Mouse (Mus musculus): ENCODE results near the gene Ehmt1. TPM values are rescaled to one million over a fixed set of nuclear protein-coding genes. Genes with fewer than 3 reads are reported as not detected.
"Not testable (repeated sequence)": the region's sequence is repeated elsewhere in the genome, so short reads cannot be mapped to it uniquely, and the experiment has no call there.

Ehmt1 gene
- polyA plus RNA-seq (2015; fragmentation: Nextera tagmentation; extraction: Ambion mirVana): 51.7 and 56.0 TPM in 2 replicates

GRCm38 (mm10) chr2:24918930-24919838 lies at the start of gene Ehmt1:
Ehmt1 (minus strand) TSS chr2:24919614.
- Histone ChIP-seq H3K27ac (ENCODE audit: low read length) (peak within 1 kb of the TSS; percentile 94), H3K4me3 (ENCODE audit: low read length) (peak within 1 kb of the TSS; percentile 89), H3K27me3 (replicated peaks; ENCODE audit: control insufficient read depth, insufficient read depth, low read length) (no peaks in the 10 kb centered on the region), H3K4me2 (ENCODE audit: low read depth, low read length) (peak within 1 kb of the TSS; percentile 69), H3K4me1 (ENCODE audit: control insufficient read depth, insufficient read depth, low read length) (peaks cover 7% of the 10 kb centered on the region), H3K36me3 (ENCODE audit: control insufficient read depth, insufficient read depth, low read length) (no peaks in the 10 kb centered on the region), H3K9me3 (ENCODE audit: control insufficient read depth, low read length) (no peaks in the 10 kb centered on the region), H3K9ac (ENCODE audit: low read depth, low read length) (peak within 1 kb of the TSS; percentile 97)
- peak; percentile 98 for ATAC-seq
- under 1% methylated on average over 107 of the region's 112 CpGs for WGBS

GRCm38 (mm10) chr2:24962304-24963000 lies 43.0 kb upstream of the Ehmt1 start, which contains the start of gene Dph7:
Dph7 (plus strand) TSS chr2:24962400.
- Histone ChIP-seq H3K4me1 (ENCODE audit: control insufficient read depth, insufficient read depth, low read length) (peaks cover 9% of the 10 kb centered on the region), H3K9ac (ENCODE audit: low read depth, low read length) (peak within 1 kb of the TSS; percentile 91), H3K4me3 (ENCODE audit: low read length) (peak within 1 kb of the TSS; percentile 88), H3K9me3 (ENCODE audit: control insufficient read depth, low read length) (no peaks in the 10 kb centered on the region), H3K36me3 (ENCODE audit: control insufficient read depth, insufficient read depth, low read length) (peaks cover 12% of the 10 kb centered on the region), H3K27me3 (replicated peaks; ENCODE audit: control insufficient read depth, insufficient read depth, low read length) (no peaks in the 10 kb centered on the region), H3K4me2 (ENCODE audit: low read depth, low read length) (peak within 1 kb of the TSS; percentile 72), H3K27ac (ENCODE audit: low read length) (no peak within 1 kb of the TSS)
- ATAC-seq: peak; percentile 96
- under 1% methylated on average over 28 of the region's 28 CpGs for WGBS

- H3K9me3 ChIP-seq (ENCODE audit: control insufficient read depth, low read length): no peaks in the 10 kb centered on the region
- H3K4me3 ChIP-seq (ENCODE audit: low read length): no peak overlapping the region
- no peak for ATAC-seq
- peaks cover 9% of the 10 kb centered on the region for H3K4me1 ChIP-seq (ENCODE audit: control insufficient read depth, insufficient read depth, low read length)
- 26% methylated on average over 3 of the region's 3 CpGs for WGBS
- H3K9ac ChIP-seq (ENCODE audit: low read depth, low read length): no peak overlapping the region
- H3K4me2 ChIP-seq (ENCODE audit: low read depth, low read length): no peak overlapping the region
- H3K36me3 ChIP-seq (ENCODE audit: control insufficient read depth, insufficient read depth, low read length): peaks cover 11% of the 10 kb centered on the region
- H3K27ac ChIP-seq (ENCODE audit: low read length): no peak overlapping the region
- no peaks in the 10 kb centered on the region for H3K27me3 ChIP-seq (replicated peaks; ENCODE audit: control insufficient read depth, insufficient read depth, low read length)
These were observed 41.5 kb upstream of the Ehmt1 start for GRCm38 (mm10) chr2:24960910-24961309.

DNA sequence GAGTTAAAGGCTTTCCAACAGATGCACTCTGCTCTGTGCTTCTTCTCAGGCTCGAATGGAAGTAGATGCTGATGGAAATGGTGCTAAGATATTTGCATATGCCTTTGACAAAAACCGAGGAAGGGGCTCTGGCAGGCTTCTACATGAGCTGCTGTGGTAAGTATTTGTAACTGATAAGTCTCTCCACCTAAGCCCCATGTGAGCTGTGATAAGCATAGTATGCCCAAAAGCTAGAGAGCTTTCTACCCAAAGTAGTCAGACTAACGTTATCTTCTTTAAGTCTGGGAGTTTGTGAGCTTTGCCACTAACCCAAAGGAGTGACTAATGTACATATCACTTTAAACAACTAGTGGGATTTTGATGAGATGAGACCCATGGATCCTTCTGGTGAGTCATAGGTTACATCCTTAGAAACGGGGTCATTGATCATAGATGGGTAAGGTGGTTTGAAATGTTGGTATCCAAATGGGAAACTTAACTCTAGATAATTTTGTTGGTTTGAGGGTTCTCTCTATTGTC lies 33.2 kb upstream of the Ehmt1 start:
- no peak overlapping the region for H3K27ac ChIP-seq (ENCODE audit: low read length)
- H3K9me3 ChIP-seq (ENCODE audit: control insufficient read depth, low read length): no peaks in the 10 kb centered on the region
- ATAC-seq: no peak
- 84% methylated on average over 4 of the region's 4 CpGs for WGBS
- no peaks in the 10 kb centered on the region for H3K27me3 ChIP-seq (replicated peaks; ENCODE audit: control insufficient read depth, insufficient read depth, low read length)
- no peak overlapping the region for H3K4me2 ChIP-seq (ENCODE audit: low read depth, low read length)
- no peak overlapping the region for H3K9ac ChIP-seq (ENCODE audit: low read depth, low read length)
- peaks cover 12% of the 10 kb centered on the region for H3K4me1 ChIP-seq (ENCODE audit: control insufficient read depth, insufficient read depth, low read length)
- no peak overlapping the region for H3K4me3 ChIP-seq (ENCODE audit: low read length)
- peaks cover 14% of the 10 kb centered on the region; the same call in 1 of the 2 replicates for H3K36me3 ChIP-seq (ENCODE audit: control insufficient read depth, insufficient read depth, low read length)

DNA sequence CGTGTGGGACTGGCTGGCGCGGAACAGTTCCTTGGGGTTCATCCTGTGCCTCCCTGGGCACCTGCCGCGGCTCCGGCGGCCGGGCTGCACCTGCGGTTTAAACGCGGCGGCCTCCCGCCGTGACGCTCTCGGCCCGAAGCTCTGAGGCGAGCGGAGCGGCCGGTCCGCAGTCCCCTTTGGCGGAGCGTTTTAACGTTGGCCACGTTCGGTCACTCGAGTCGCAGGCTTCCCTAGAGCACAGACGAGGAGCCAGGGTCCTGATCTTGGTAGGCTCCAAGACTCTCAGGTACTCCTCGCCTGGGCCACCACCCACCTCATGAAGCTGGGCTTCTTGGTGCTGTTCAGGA lies 30.7 kb upstream of the Ehmt1 start:
- no peaks in the 10 kb centered on the region for H3K27me3 ChIP-seq (replicated peaks; ENCODE audit: control insufficient read depth, insufficient read depth, low read length)
- peak overlapping the region; percentile 98 for H3K4me3 ChIP-seq (ENCODE audit: low read length)
- H3K27ac ChIP-seq (ENCODE audit: low read length): peak overlapping the region; percentile 60
- ATAC-seq: no peak
- H3K36me3 ChIP-seq (ENCODE audit: control insufficient read depth, insufficient read depth, low read length): peaks cover 9% of the 10 kb centered on the region; the same call in 1 of the 2 replicates
- no peaks in the 10 kb centered on the region for H3K9me3 ChIP-seq (ENCODE audit: control insufficient read depth, low read length)
- WGBS: 0% methylated on average over 31 of the region's 31 CpGs
- peak overlapping the region; percentile 94 for H3K9ac ChIP-seq (ENCODE audit: low read depth, low read length)
- H3K4me1 ChIP-seq (ENCODE audit: control insufficient read depth, insufficient read depth, low read length): peaks cover 12% of the 10 kb centered on the region
- peak overlapping the region; percentile 90 for H3K4me2 ChIP-seq (ENCODE audit: low read depth, low read length)

DNA sequence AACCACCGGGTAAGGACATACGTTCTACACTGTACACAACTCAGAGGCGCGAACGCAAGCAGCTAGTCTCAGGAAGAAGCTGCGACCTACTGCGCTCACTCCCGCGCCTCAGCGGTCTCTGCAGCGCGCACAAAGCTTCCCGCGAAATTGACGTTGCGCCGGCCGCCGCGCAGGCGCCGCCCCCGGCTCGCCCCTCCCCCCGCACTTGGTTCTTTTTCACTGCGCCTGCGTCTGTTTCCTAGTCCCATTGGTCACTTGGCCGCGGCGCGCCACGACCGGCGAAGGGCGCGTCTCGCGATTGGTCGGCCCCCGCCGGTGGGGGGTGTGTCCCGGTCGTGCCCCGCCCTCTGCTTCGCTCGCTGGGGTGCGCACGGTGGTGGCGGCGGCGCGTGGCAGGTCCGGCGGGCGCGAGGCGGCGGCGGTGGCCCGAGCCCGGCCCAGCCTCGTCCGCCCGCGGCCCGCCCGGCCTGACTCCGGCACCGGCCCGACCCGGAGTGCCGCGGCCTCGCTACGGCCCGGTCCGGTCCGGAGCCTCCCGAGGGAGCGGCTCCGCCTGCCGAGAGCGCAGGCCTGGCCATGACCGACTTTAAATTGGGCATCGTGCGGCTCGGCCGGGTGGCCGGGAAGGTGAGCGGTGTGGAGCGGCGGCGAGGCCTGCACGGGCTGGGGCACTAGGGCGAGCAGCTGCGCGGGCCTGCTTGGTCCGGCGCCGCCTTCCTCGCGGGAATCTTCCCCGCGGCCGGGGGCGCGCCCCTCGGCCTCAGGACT lies 30.2 kb upstream of the Ehmt1 start, which contains the start of gene Zmynd19:
Gene Zmynd19, plus strand, starts transcription at position 372 of the 768 bp plus-strand sequence.
- Histone ChIP-seq H3K9ac (ENCODE audit: low read depth, low read length) (peak within 1 kb of the TSS; percentile 94), H3K27ac (ENCODE audit: low read length) (peak within 1 kb of the TSS; percentile 60), H3K4me3 (ENCODE audit: low read length) (peak within 1 kb of the TSS; percentile 98), H3K4me1 (ENCODE audit: control insufficient read depth, insufficient read depth, low read length) (peaks cover 12% of the 10 kb centered on the region), H3K4me2 (ENCODE audit: low read depth, low read length) (peak within 1 kb of the TSS; percentile 90), H3K9me3 (ENCODE audit: control insufficient read depth, low read length) (no peaks in the 10 kb centered on the region), H3K36me3 (ENCODE audit: control insufficient read depth, insufficient read depth, low read length) (peaks cover 6% of the 10 kb centered on the region; the same call in 1 of the 2 replicates), H3K27me3 (replicated peaks; ENCODE audit: control insufficient read depth, insufficient read depth, low read length) (no peaks in the 10 kb centered on the region)
- under 1% methylated on average over 76 of the region's 108 CpGs for WGBS
- ATAC-seq: peak; percentile 99

GRCm38 (mm10) chr2:24944304-24944703 lies 24.9 kb upstream of the Ehmt1 start:
- not testable (repeated sequence) for H3K27ac ChIP-seq (ENCODE audit: low read length); H3K4me3 ChIP-seq (ENCODE audit: low read length); H3K4me1 ChIP-seq (ENCODE audit: control insufficient read depth, insufficient read depth, low read length); ATAC-seq; H3K27me3 ChIP-seq (replicated peaks; ENCODE audit: control insufficient read depth, insufficient read depth, low read length); H3K36me3 ChIP-seq (ENCODE audit: control insufficient read depth, insufficient read depth, low read length); H3K9ac ChIP-seq (ENCODE audit: low read depth, low read length); H3K4me2 ChIP-seq (ENCODE audit: low read depth, low read length); H3K9me3 ChIP-seq (ENCODE audit: control insufficient read depth, low read length)
- 52% methylated on average over 2 of the region's 2 CpGs for WGBS

- no peak overlapping the region for H3K27ac ChIP-seq (ENCODE audit: low read length)
- H3K4me3 ChIP-seq (ENCODE audit: low read length): no peak overlapping the region
- H3K4me2 ChIP-seq (ENCODE audit: low read depth, low read length): no peak overlapping the region
- H3K27me3 ChIP-seq (replicated peaks; ENCODE audit: control insufficient read depth, insufficient read depth, low read length): no peaks in the 10 kb centered on the region
- no peak for ATAC-seq
- H3K4me1 ChIP-seq (ENCODE audit: control insufficient read depth, insufficient read depth, low read length): no peaks in the 10 kb centered on the region
- H3K9me3 ChIP-seq (ENCODE audit: control insufficient read depth, low read length): no peaks in the 10 kb centered on the region
- 72% methylated on average over 4 of the region's 4 CpGs for WGBS
- no peaks in the 10 kb centered on the region for H3K36me3 ChIP-seq (ENCODE audit: control insufficient read depth, insufficient read depth, low read length)
- no peak overlapping the region for H3K9ac ChIP-seq (ENCODE audit: low read depth, low read length)
These were observed 22.7 kb upstream of the Ehmt1 start for GRCm38 (mm10) chr2:24942092-24942491.

Data from intestine, embryonic 16.5 days (tissue).